Mouse (Mus musculus) megakaryocyte progenitor cell, adult 5-6 weeks (primary cell): ENCODE data around the gene Gpr19. TPM values are rescaled to one million over a fixed set of nuclear protein-coding genes. Genes with fewer than 3 reads are reported as not detected.

Experiments used
- ATAC-seq: replicated peaks from 2 replicates; pipeline ENCODE4 v1.8.0; 2016; ENCODE audit warnings: mild to moderate bottlenecking, moderate TSS enrichment, inconsistent platforms; ENCODE audit not compliant: poor library complexity
- total RNA-seq, 2 experiments: library from RNA; stranded (forward) in 1 of 2; stranded (reverse) in 1 of 2; fragments of 157-497, 149-512 nt in 1 of 2; fragments of 200-1000 nt in 1 of 2; gene quantifications; 2 replicates each; pipeline versions ENCODE4 v1.2.3 to v1.2.4; 2015 to 2017

The Gpr19 gene
- total RNA-seq (2015) (7.7 and 12.8 TPM in 2 replicates), total RNA-seq (2017) (7.2 and 7.6 TPM in 2 replicates)

DNA sequence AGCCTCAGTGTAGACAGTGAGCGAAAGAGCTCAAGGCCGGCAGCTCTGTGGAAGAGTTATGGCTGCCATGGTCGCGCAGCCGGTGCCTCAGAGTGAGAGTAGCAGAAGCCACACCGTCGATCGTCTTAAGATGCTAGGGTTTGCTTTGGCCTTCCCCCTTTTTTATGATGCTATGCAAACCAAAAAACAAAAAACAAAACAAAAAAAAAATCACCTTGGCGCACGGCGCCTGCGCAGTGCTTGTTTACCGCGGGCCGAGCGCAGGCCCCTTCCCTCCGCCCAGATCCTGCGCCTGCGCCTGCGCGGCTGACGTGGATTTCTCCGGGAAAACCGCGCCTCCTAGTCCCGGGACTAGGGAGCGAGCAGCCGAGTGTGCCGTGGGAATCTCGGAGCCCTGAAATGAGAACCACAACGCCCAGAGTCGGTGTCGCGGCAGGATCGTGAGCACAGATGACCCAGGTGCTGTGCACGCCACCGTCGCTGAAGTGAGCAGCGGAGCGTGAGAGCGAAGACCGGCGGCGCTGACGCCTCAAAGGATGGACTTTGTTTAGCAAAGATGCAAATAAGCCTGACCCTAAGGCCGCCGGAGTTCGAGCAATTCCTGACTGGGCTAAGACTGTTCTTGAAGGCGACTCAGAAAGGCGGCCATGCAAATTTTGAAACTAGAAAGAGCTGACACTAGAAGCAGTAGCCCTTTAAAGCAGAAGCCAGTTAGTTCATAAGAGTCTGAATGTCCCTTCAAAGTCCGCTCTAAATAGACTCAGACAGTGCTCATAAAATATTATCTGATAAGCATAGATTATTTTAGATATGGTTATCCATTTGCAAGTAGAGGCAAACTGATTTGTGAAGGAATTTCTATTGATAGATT is at the start of gene Gpr19:
TSS of gene Gpr19 (minus strand) at position 484 of the 871 bp plus-strand sequence.
- ATAC-seq: peak; percentile 69

DNA sequence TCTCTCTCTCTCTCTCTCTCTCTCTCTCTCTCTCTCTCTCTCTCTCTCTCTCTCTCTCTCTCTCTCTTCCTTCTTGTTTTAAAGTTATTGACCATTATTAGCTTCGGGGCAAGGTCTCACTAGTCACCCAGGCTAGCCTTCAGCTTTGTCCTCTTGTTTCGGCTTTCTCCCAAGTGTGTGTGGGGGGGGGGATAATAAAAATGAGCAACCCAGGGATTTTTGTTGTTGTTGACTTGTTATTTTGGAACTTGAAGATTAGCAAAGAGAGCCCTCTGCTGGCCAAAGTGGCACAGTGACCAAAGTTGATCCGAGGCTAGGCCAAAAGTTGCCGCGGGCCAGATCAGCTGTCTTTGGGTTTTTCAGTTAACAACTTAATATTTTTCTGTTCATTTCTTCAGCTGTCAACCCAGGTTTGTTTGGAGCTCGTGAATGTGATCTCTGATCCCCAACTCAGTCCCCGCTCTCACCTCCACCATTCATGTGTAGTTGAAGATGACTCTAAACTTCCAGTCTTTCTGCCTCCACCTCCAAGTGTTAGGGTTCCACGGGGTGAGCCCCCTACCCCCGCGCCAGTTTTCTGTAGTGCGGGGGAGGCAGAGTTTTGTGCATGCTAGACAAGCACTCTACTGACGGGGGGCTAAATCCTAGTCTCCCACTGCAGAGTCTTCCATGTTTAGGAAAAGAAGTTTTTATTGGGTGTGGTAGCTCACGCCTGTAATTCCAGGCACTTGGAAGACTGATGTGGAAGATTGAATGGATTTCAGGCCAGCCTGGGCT is 49.1 kb upstream of the Gpr19 start:
- ATAC-seq: peak; percentile 69

DNA sequence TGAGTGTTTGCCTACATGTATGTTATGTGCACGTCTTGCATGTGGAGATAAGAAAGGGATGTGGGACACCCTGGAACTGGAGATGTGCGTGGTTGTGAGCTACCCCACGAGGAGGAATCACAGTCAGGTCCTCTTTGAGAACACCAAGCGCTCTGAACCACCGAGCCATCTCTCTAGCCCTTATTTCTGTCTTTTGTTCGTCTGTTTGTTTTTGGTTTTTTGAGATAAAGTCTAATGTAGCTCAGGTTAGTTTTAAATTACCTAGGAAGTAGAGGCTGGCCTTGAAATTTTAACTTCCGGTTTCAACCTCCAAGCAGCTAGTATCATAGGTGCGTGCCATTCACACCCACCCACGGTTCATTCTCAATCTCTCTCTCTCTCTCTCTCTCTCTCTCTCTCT is 48.5 kb upstream of the Gpr19 start:
- ATAC-seq: no peak

- ATAC-seq: no peak
Observed at GRCm38 (mm10) chr6:134946054-134946453, 47.7 kb upstream of the Gpr19 start.

- ATAC-seq: no peak
Observed at GRCm38 (mm10) chr6:134943759-134944407, 45.5 kb upstream of the Gpr19 start.

GRCm38 (mm10) chr6:134939781-134940180 is 41.4 kb upstream of the Gpr19 start:
- no peak for ATAC-seq

- 0 out of 2 replicates have a peak, but pooled peaks have one; percentile 26 for ATAC-seq
Observed at GRCm38 (mm10) chr6:134934305-134934704, 35.9 kb upstream of the Gpr19 start.

- no peak for ATAC-seq
Observed at GRCm38 (mm10) chr6:134933207-134933558, 34.8 kb upstream of the Gpr19 start.

DNA sequence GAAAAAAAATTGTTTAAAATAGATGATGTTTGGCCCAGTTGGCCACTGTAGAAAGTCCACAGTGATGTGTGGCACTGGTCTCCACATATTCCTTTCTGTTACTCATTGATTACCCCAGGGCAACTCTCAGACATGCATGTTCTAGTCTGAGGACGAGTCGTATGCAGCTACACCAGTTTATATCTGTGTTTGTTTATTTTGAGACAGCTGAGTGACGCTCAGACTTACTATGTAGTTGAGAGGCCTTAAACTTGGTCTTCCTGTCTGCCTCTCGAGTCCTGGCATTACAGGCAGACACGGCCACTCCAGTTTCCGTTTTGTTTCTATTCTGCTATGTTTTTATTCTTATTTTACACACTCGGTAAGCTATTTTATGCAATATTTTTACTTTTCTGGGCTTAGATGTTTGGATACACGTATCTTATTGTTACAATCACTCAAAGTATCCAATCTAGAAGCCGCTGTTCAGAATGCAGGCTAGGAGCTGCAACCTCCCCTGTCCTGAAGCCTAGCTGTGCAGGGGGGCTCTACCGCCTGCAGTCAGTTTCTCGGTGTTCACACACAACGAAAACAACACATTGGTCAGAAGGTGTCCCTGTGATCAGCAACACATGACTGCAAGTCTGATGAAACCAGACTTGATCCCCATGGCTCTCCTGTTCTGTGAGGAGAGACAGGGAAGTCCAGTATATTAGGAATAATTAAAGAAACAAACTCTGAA is 34.3 kb upstream of the Gpr19 start:
- no peak for ATAC-seq

GRCm38 (mm10) chr6:134931146-134931545 is 32.8 kb upstream of the Gpr19 start:
- no peak for ATAC-seq

DNA sequence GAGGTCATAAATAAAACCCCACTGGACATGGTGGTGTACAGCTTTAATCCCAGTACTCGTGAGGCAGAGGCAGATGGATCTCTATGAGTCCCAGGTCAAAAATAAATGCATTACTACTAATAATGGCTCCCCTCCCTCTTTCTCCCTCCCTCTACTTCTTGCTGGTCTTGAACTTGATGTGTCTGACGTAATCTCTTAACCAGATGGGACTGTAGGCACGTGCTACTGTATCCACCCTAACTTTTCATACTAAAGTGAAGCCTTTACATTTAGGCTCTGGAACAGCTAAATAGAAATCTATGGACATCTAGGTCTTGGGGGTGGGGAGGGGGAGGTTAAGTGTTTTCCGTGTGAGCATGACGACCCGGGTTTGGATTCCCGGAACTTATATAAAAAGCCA is 32.0 kb upstream of the Gpr19 start:
- no peak for ATAC-seq

DNA sequence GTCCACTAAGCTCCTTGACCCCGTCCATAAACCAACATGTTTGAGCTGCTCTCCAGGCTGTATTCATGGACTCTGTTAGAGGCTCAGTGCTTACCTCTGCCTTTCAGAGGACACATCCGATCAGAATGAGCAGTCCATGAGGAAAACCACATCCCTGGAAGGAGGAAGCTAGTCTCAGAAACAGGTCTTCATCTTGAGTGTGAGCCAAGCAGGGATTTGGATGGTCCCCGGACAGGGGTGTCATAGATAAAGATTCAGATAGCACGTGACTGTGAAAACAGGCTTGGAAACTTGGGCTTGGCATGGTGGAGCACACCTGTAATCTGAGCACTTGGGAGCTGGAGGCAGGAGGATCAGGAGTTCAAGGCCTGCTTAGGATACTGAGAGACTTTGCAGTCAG is 31.5 kb upstream of the Gpr19 start:
- ATAC-seq: no peak

DNA sequence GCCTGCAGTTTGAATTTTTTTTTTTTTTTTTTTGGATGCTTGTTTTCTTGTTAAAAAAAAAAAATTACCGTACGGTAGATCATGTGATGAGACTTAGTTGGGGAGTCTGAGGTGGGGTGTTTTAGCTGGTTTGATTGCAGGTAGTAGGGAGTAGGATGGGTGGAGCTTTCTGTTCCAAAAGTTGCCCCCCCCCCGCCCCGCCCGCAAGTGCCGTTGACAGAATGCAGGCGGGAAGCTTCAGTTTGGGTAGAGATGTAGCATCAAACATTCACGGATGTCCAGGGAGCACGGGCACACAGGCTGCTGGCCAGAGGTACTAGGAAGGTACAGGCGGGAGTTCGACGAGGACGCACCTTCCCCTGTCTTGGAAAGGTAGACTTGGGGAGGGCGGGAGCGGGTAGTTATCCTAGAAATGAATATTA is 30.5 kb upstream of the Gpr19 start:
- peak; percentile 4 for ATAC-seq

DNA sequence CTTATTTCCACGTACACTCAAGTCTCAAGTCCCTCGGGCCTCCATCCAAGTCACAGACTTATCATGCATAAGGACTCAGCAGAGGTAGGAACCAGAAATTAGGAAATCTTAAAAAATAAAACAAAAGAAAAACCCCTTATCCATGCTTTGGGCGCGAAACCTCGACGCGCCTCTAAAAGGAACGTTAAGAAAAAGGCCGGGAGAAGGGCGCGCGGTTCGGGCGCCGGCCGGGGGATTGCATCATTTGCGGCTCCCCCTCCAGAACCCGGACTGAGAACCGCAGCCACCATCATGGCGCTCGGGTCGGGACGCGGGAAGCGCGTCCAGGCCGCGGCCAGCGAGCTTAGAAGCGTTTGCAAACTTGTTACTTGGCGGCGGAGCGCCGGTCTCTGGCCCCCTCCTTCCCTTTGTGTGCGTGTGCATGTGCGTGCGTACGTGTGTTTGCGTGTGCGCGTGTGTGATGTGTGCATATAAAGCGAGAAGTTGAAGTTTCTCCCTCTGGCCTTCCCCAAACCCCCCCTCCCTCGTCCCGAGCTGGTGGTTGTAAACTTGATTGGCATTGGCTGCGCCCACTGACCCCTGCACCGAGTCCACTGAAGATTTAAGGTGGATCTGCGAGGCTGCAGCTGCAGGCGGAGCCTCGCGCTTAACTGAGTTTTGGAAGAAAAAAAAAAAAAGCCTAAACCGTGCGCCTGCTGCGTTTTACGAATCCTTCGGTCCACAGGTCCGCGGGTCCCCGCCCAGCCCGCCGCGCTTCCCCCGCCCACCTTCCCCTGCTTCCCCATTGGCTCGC is 29.9 kb upstream of the Gpr19 start:
- ATAC-seq: peak; percentile 58

- ATAC-seq: no peak
Observed at GRCm38 (mm10) chr6:134927595-134928095, 29.3 kb upstream of the Gpr19 start.

- peak; percentile 35 for ATAC-seq
Observed at GRCm38 (mm10) chr6:134926803-134927594, 28.6 kb upstream of the Gpr19 start.

DNA sequence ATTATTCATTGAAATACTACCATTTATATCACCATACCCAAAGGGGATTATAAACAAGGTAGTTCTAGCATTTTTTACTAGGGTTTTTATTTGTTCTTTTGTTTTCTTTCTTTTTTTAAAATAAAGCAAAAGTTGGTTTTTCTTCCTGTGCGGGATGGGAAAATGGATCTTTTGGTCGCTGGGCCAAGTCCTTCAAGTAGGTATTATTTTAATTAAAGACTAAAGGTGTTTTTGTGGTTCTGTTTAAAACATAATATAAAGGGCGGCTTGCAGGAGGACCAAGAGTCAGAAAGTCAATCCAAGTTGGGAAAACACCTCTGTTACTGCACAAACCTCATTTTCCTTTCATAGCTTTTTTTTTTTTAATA is 27.9 kb upstream of the Gpr19 start:
- ATAC-seq: no peak

- ATAC-seq: no peak
Observed at GRCm38 (mm10) chr6:134925673-134926337, 27.4 kb upstream of the Gpr19 start.

DNA sequence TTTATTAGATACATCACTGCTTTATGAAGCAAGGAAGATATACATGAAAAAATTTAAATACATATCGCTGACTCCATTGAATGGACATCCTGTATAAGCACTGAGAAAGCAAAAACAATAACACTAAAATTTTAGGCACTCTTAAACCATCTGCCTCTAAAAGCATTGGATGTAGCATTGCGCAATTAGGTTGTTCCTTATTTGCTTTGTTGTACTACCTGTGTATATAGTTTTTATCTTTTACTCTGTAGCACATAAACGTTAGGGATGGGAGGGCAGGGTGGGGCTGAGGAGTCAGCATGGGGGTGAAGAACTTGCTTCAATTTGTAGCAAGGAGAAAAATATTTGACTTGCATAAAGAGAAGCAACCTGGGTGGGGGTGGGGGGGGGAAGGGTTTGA is 25.9 kb upstream of the Gpr19 start:
- no peak for ATAC-seq
